Mouse (Mus musculus): ENCODE data around the gene Cox7a2l. TPM values are rescaled to one million over a fixed set of nuclear protein-coding genes. Genes with fewer than 3 reads are reported as not detected.

Gene Cox7a2l
- total RNA-seq, 2 experiments from 2014 or later: 271 to 309 TPM

DNA sequence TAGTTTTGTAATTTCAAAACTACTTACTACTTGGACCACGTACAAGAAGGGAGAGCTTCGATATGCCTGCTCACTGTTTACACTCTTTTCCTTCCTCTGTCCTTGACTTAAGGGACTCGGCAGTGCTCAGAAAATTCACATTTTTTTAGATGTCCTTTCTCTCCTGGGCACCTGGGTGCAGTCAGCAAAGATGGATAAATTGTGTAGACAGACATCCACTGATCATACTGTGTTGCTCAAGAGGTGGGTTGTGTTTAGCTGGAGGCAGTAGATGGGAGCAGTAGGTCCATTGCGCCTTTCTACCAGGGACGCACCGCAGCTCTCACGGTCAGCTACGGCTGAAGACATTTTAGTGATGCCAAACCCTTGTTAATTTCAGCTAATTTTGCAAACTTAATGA is 64.7 kb downstream of the Cox7a2l start:
- no peak for DNase-seq

Other genes starting within 250 kb of the Cox7a2l start
- gene Eml4, start 166.4 kb downstream of the Cox7a2l start, total RNA-seq (2021): 10 to 100 TPM; 19.9 to 21.8 TPM
- gene Kcng3, start 114.6 kb upstream of the Cox7a2l start, total RNA-seq (2021): 10 to 100 TPM in 1 of 2 experiments, 1 to 10 TPM in 1; 6.5 to 11.6 TPM
- 10 to 100 TPM; 60.9 to 70.6 TPM for gene Mta3, start 188.8 kb upstream of the Cox7a2l start, total RNA-seq (2021)

All from adrenal gland, postnatal 10 days (tissue).